Mouse (Mus musculus): Measurements from ENCODE around the gene Med18. TPM values are rescaled to one million over a fixed set of nuclear protein-coding genes. Genes with fewer than 3 reads are reported as not detected.

Med18 gene
- polyA plus RNA-seq, 1 experiment from 2014 or later, result 17.9 TPM

- Histone ChIP-seq H3K27ac (ENCODE audit: low read length) (no peak overlapping the region), H3K27me3 (ENCODE audit: control insufficient read depth, insufficient read depth, low read depth, low read length) (no peaks in the 10 kb centered on the region), H3K9me3 (replicated peaks; ENCODE audit: control insufficient read depth, low read length, poor library complexity, severe bottlenecking) (no peaks in the 10 kb centered on the region), H3K4me1 (ENCODE audit: control insufficient read depth, insufficient read depth, low read length) (no peaks in the 10 kb centered on the region), H3K4me3 (ENCODE audit: low read depth, low read length) (no peak overlapping the region), H3K4me2 (ENCODE audit: low read length) (no peak overlapping the region), H3K36me3 (ENCODE audit: control insufficient read depth, insufficient read depth, low read length) (no peaks in the 10 kb centered on the region), H3K9ac (ENCODE audit: low read depth, low read length) (no peak overlapping the region)
- WGBS, result 88% methylated on average over 11 of the region's 11 CpGs
- ATAC-seq, result no peak
These were observed 39.6 kb upstream of the Med18 start for GRCm38 (mm10) chr4:132503344-132503743.

- Histone ChIP-seq H3K4me1 (ENCODE audit: control insufficient read depth, insufficient read depth, low read length) (no peaks in the 10 kb centered on the region), H3K4me3 (ENCODE audit: low read depth, low read length) (no peak overlapping the region), H3K27ac (ENCODE audit: low read length) (no peak overlapping the region), H3K4me2 (ENCODE audit: low read length) (no peak overlapping the region), H3K9me3 (replicated peaks; ENCODE audit: control insufficient read depth, low read length, poor library complexity, severe bottlenecking) (no peaks in the 10 kb centered on the region), H3K9ac (ENCODE audit: low read depth, low read length) (no peak overlapping the region), H3K27me3 (ENCODE audit: control insufficient read depth, insufficient read depth, low read depth, low read length) (no peaks in the 10 kb centered on the region), H3K36me3 (ENCODE audit: control insufficient read depth, insufficient read depth, low read length) (0 out of 2 replicates have a peak, but pooled peaks cover 4% of the 10 kb centered on the region)
- no peak for ATAC-seq
- WGBS, result 96% methylated on average over 6 of the region's 6 CpGs
These were observed 37.9 kb upstream of the Med18 start for GRCm38 (mm10) chr4:132501639-132502038.

GRCm38 (mm10) chr4:132494271-132494918 lies 30.7 kb upstream of the Med18 start:
- Histone ChIP-seq H3K4me2 (ENCODE audit: low read length) (no peak overlapping the region), H3K4me1 (ENCODE audit: control insufficient read depth, insufficient read depth, low read length) (no peaks in the 10 kb centered on the region), H3K27ac (ENCODE audit: low read length) (no peak overlapping the region), H3K27me3 (ENCODE audit: control insufficient read depth, insufficient read depth, low read depth, low read length) (no peaks in the 10 kb centered on the region), H3K9ac (ENCODE audit: low read depth, low read length) (no peak overlapping the region), H3K4me3 (ENCODE audit: low read depth, low read length) (no peak overlapping the region), H3K36me3 (ENCODE audit: control insufficient read depth, insufficient read depth, low read length) (0 out of 2 replicates have a peak, but pooled peaks cover 4% of the 10 kb centered on the region), H3K9me3 (replicated peaks; ENCODE audit: control insufficient read depth, low read length, poor library complexity, severe bottlenecking) (no peaks in the 10 kb centered on the region)
- 91% methylated on average over 20 of the region's 20 CpGs for WGBS
- no peak for ATAC-seq

- no peak for ATAC-seq
- Histone ChIP-seq H3K27me3 (ENCODE audit: control insufficient read depth, insufficient read depth, low read depth, low read length) (no peaks in the 10 kb centered on the region), H3K4me3 (ENCODE audit: low read depth, low read length) (no peak overlapping the region), H3K9ac (ENCODE audit: low read depth, low read length) (no peak overlapping the region), H3K4me1 (ENCODE audit: control insufficient read depth, insufficient read depth, low read length) (no peaks in the 10 kb centered on the region), H3K4me2 (ENCODE audit: low read length) (no peak overlapping the region), H3K36me3 (ENCODE audit: control insufficient read depth, insufficient read depth, low read length) (no peaks in the 10 kb centered on the region), H3K27ac (ENCODE audit: low read length) (no peak overlapping the region), H3K9me3 (replicated peaks; ENCODE audit: control insufficient read depth, low read length, poor library complexity, severe bottlenecking) (no peaks in the 10 kb centered on the region)
- WGBS, result 63% methylated on average over 10 of the region's 10 CpGs
These were observed 28.7 kb upstream of the Med18 start for GRCm38 (mm10) chr4:132492178-132493060.

GRCm38 (mm10) chr4:132491748-132492147 lies 28.0 kb upstream of the Med18 start:
- no peak overlapping the region for H3K27ac ChIP-seq (ENCODE audit: low read length)
- WGBS, result 79% methylated on average over 6 of the region's 6 CpGs
- no peak overlapping the region for H3K4me3 ChIP-seq (ENCODE audit: low read depth, low read length)
- no peak overlapping the region for H3K9ac ChIP-seq (ENCODE audit: low read depth, low read length)
- ATAC-seq, result no peak
- H3K4me2 ChIP-seq (ENCODE audit: low read length), result no peak overlapping the region
- no peaks in the 10 kb centered on the region for H3K27me3 ChIP-seq (ENCODE audit: control insufficient read depth, insufficient read depth, low read depth, low read length)
- H3K9me3 ChIP-seq (replicated peaks; ENCODE audit: control insufficient read depth, low read length, poor library complexity, severe bottlenecking), result no peaks in the 10 kb centered on the region
- no peaks in the 10 kb centered on the region for H3K36me3 ChIP-seq (ENCODE audit: control insufficient read depth, insufficient read depth, low read length)
- no peaks in the 10 kb centered on the region for H3K4me1 ChIP-seq (ENCODE audit: control insufficient read depth, insufficient read depth, low read length)

GRCm38 (mm10) chr4:132491057-132491456 lies 27.3 kb upstream of the Med18 start:
- H3K9ac ChIP-seq (ENCODE audit: low read depth, low read length), result no peak overlapping the region
- no peak overlapping the region for H3K4me3 ChIP-seq (ENCODE audit: low read depth, low read length)
- WGBS, result 98% methylated on average over 8 of the region's 8 CpGs
- no peaks in the 10 kb centered on the region for H3K27me3 ChIP-seq (ENCODE audit: control insufficient read depth, insufficient read depth, low read depth, low read length)
- no peaks in the 10 kb centered on the region for H3K36me3 ChIP-seq (ENCODE audit: control insufficient read depth, insufficient read depth, low read length)
- no peak overlapping the region for H3K27ac ChIP-seq (ENCODE audit: low read length)
- no peak for ATAC-seq
- no peak overlapping the region for H3K4me2 ChIP-seq (ENCODE audit: low read length)
- no peaks in the 10 kb centered on the region for H3K4me1 ChIP-seq (ENCODE audit: control insufficient read depth, insufficient read depth, low read length)
- H3K9me3 ChIP-seq (replicated peaks; ENCODE audit: control insufficient read depth, low read length, poor library complexity, severe bottlenecking), result no peaks in the 10 kb centered on the region

- no peak overlapping the region for H3K27ac ChIP-seq (ENCODE audit: low read length)
- no peak overlapping the region for H3K4me3 ChIP-seq (ENCODE audit: low read depth, low read length)
- no peak overlapping the region for H3K9ac ChIP-seq (ENCODE audit: low read depth, low read length)
- no peak overlapping the region for H3K4me2 ChIP-seq (ENCODE audit: low read length)
- WGBS, result 94% methylated on average over 15 of the region's 15 CpGs
- no peaks in the 10 kb centered on the region for H3K36me3 ChIP-seq (ENCODE audit: control insufficient read depth, insufficient read depth, low read length)
- H3K27me3 ChIP-seq (ENCODE audit: control insufficient read depth, insufficient read depth, low read depth, low read length), result no peaks in the 10 kb centered on the region
- H3K4me1 ChIP-seq (ENCODE audit: control insufficient read depth, insufficient read depth, low read length), result no peaks in the 10 kb centered on the region
- no peak for ATAC-seq
- H3K9me3 ChIP-seq (replicated peaks; ENCODE audit: control insufficient read depth, low read length, poor library complexity, severe bottlenecking), result no peaks in the 10 kb centered on the region
These were observed 26.7 kb upstream of the Med18 start for GRCm38 (mm10) chr4:132490273-132491010.

GRCm38 (mm10) chr4:132488976-132489375 lies 25.3 kb upstream of the Med18 start:
- Histone ChIP-seq H3K27ac (ENCODE audit: low read length) (no peak overlapping the region), H3K9me3 (replicated peaks; ENCODE audit: control insufficient read depth, low read length, poor library complexity, severe bottlenecking) (no peaks in the 10 kb centered on the region), H3K4me3 (ENCODE audit: low read depth, low read length) (no peak overlapping the region), H3K4me2 (ENCODE audit: low read length) (no peak overlapping the region), H3K9ac (ENCODE audit: low read depth, low read length) (no peak overlapping the region), H3K27me3 (ENCODE audit: control insufficient read depth, insufficient read depth, low read depth, low read length) (no peaks in the 10 kb centered on the region), H3K36me3 (ENCODE audit: control insufficient read depth, insufficient read depth, low read length) (no peaks in the 10 kb centered on the region), H3K4me1 (ENCODE audit: control insufficient read depth, insufficient read depth, low read length) (no peaks in the 10 kb centered on the region)
- WGBS, result 80% methylated on average over 6 of the region's 6 CpGs
- no peak for ATAC-seq

All from midbrain, embryonic 16.5 days (tissue).